Mouse (Mus musculus): ENCODE results near the gene Spcs2. TPM values are rescaled to one million over a fixed set of nuclear protein-coding genes. Genes with fewer than 3 reads are reported as not detected.

Spcs2 gene
- polyA plus RNA-seq, 1 experiment from 2014 or later = 165 TPM

DNA sequence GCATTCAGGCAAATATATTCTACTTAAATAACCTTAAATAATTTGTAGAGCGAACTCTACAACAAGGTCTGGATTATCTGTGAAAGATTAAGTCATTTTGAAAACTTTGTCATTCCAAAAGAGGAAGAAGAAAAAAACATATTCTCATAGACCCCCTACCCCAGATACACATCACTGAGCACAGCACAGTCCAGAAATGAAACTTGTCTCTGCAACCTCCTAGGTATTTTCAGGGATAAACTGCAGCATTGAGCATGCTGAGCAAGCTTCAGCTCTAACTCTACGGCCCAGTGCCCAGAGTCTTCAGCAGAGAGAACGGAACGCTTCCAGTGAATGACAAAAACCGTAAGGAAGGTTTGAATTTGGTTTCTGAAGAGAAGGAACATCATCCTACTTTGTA lies 12.7 kb downstream of the Spcs2 start:
- H3K9ac ChIP-seq (replicated peaks) = no peak overlapping the region
- no peaks in the 10 kb centered on the region for H3K4me1 ChIP-seq (ENCODE audit: insufficient read depth)
- peaks cover 48% of the 10 kb centered on the region for H3K36me3 ChIP-seq (replicated peaks; ENCODE audit: insufficient read depth, low read length)
- H3K9me3 ChIP-seq (ENCODE audit: low read length) = no peaks in the 10 kb centered on the region
- TF ChIP-seq CTCF (IDR thresholded peaks at IDR 0.05; ENCODE audit: low read depth) (no peak), EP300 (IDR thresholded peaks at IDR 0.05; ENCODE audit: low read depth) (no peak)
- H3K27ac ChIP-seq (ENCODE audit: low read depth) = no peak overlapping the region
- DNase-seq = no peak
- 92% methylated on average over 5 of the region's 5 CpGs for WGBS (ENCODE audit: insufficient replicate concordance)
- no peaks in the 10 kb centered on the region for H3K27me3 ChIP-seq (ENCODE audit: insufficient read depth, low read length)
- H3K4me3 ChIP-seq (ENCODE audit: low read depth, low read length) = no peak overlapping the region
- H3K4me2 ChIP-seq (ENCODE audit: low read depth, low read length) = no peak overlapping the region
- ATAC-seq = no peak

DNA sequence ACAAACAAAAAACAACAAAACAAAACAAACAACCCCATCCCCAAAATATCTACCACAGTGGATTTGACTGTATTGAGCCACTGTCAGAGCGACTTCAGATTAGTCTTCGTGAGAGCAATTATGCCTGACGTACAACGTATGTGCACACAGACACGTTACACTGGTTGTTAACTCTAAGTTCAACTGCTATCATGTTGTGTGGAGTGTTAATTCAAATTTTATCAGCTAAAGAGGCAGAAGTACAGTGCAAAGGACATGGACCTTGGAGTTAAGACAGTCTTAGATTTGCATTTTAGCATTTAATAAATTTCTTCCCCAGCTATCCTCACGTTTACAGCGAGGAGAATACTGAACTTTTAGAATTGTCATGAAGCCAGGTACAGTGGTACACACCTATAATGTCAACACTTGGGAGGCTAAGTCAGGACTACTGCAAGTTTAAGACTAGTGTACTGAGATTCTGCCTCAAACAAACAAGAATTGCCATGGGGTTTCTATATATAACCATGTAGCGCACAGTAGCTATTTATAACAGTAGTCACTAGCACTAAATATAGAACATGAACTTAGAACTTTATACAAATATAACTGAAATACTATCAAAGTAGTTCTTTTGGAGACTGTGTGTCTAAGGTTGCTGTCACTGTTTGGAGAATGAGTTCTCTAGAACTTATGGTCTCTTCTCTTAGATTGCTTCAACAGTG lies 17.6 kb downstream of the Spcs2 start:
- peaks cover 67% of the 10 kb centered on the region for H3K36me3 ChIP-seq (replicated peaks; ENCODE audit: insufficient read depth, low read length)
- no peak overlapping the region for H3K4me2 ChIP-seq (ENCODE audit: low read depth, low read length)
- no peak overlapping the region for H3K4me3 ChIP-seq (ENCODE audit: low read depth, low read length)
- H3K27ac ChIP-seq (ENCODE audit: low read depth) = no peak overlapping the region
- no peak for TF ChIP-seq EP300 (IDR thresholded peaks at IDR 0.05; ENCODE audit: low read depth)
- DNase-seq = no peak
- H3K9me3 ChIP-seq (ENCODE audit: low read length) = no peaks in the 10 kb centered on the region
- H3K9ac ChIP-seq (replicated peaks) = no peak overlapping the region
- no peaks in the 10 kb centered on the region for H3K27me3 ChIP-seq (ENCODE audit: insufficient read depth, low read length)
- 90% methylated on average over 8 of the region's 8 CpGs for WGBS (ENCODE audit: insufficient replicate concordance)
- no peak for ATAC-seq
- no peaks in the 10 kb centered on the region for H3K4me1 ChIP-seq (ENCODE audit: insufficient read depth)

DNA sequence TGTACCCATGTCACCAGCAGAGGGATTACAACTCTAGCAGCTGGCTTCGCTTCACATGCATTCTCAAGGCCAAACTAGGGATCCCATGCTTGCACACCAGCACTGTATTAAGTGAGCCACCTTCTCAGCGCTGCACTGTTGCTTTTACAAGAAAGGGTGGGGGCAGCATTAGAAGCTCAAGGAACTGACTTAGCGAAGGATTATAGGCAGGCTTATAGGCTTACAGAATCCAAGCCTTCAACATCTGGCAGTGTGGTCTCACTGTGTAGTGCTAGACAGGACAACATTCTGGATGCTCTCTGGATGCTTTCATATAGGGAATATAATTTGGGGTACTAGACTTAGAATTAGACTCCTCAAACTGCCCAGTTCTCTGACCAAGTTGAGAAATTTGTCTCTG lies 25.0 kb downstream of the Spcs2 start:
- Histone ChIP-seq H3K27ac (ENCODE audit: low read depth) (peak overlapping the region; percentile 89), H3K9me3 (ENCODE audit: low read length) (no peaks in the 10 kb centered on the region), H3K36me3 (replicated peaks; ENCODE audit: insufficient read depth, low read length) (peaks cover 36% of the 10 kb centered on the region), H3K9ac (replicated peaks) (no peak overlapping the region), H3K4me3 (ENCODE audit: low read depth, low read length) (no peak overlapping the region), H3K4me1 (ENCODE audit: insufficient read depth) (peaks cover 8% of the 10 kb centered on the region), H3K27me3 (ENCODE audit: insufficient read depth, low read length) (no peaks in the 10 kb centered on the region), H3K4me2 (ENCODE audit: low read depth, low read length) (no peak overlapping the region)
- DNase-seq (no peak), ATAC-seq (no peak)
- 78% methylated on average over 3 of the region's 3 CpGs for WGBS (ENCODE audit: insufficient replicate concordance)
- TF ChIP-seq EP300 (IDR thresholded peaks at IDR 0.05; ENCODE audit: low read depth) = no peak
- peak; percentile 8; the same call in 1 of the 2 replicates for TF ChIP-seq CTCF (IDR thresholded peaks at IDR 0.05; ENCODE audit: low read depth)

DNA sequence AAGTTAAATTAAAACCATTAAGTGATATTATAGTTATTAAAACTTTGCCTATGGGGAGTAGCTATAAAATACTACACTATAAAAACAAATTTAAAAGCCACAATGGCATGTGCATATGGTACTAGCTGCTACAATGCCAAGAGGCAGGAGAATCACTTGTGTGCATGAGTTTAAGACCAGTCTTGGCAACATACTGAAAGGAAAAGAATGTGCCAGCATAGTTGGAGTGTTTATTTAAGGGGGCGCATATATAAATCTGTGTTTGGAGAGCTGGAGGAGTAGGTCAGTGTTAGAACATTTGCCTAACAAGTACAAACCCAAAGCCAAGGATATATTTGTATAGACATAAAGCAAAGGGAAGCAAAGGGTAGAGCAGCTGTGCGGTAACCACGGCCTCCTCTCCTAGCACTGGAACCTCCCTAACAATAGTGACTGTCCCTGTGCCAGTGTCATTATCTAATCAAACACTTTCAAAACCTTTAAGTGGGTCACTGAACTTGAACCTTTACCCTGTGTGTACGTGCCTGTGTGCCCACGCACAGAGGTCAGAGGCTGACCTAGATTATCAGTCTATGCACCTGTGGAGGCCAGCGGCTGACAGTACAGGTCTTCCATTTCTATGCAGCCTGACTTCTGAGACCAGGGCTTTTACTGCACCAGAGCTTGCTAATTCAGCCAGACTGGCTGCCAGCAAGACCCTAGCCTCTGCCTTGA lies 25.7 kb downstream of the Spcs2 start:
- Histone ChIP-seq H3K4me1 (ENCODE audit: insufficient read depth) (peaks cover 10% of the 10 kb centered on the region), H3K4me3 (ENCODE audit: low read depth, low read length) (no peak overlapping the region), H3K9me3 (ENCODE audit: low read length) (no peaks in the 10 kb centered on the region), H3K27ac (ENCODE audit: low read depth) (peak overlapping the region; percentile 89), H3K4me2 (ENCODE audit: low read depth, low read length) (no peak overlapping the region), H3K9ac (replicated peaks) (no peak overlapping the region), H3K27me3 (ENCODE audit: insufficient read depth, low read length) (no peaks in the 10 kb centered on the region), H3K36me3 (replicated peaks; ENCODE audit: insufficient read depth, low read length) (peaks cover 30% of the 10 kb centered on the region)
- TF ChIP-seq CTCF (IDR thresholded peaks at IDR 0.05; ENCODE audit: low read depth) (no peak), EP300 (IDR thresholded peaks at IDR 0.05; ENCODE audit: low read depth) (no peak)
- 55% methylated on average over 6 of the region's 6 CpGs for WGBS (ENCODE audit: insufficient replicate concordance)
- peak; percentile 98 for ATAC-seq
- peak; percentile 52 for DNase-seq

DNA sequence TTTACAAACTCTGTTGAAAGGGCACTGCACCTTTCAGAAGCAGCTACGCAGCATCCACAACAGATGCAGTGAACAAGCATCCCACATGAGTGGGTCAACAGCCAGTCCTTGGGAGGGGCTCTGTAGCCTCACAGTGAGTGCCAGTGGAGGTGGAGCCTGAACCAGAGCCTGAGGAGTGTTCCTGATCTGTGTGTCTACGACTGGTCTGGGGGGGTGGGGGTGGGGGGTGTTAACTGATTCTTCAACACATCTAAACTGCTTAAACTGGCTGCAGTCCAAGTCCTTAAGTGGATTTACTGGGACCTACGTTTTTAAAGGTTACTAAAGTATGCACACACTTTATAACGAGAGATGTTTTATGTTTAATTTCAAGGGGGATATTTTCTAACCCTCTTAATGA lies 26.5 kb downstream of the Spcs2 start:
- Histone ChIP-seq H3K9ac (replicated peaks) (no peak overlapping the region), H3K4me2 (ENCODE audit: low read depth, low read length) (no peak overlapping the region), H3K27ac (ENCODE audit: low read depth) (no peak overlapping the region), H3K4me3 (ENCODE audit: low read depth, low read length) (no peak overlapping the region), H3K36me3 (replicated peaks; ENCODE audit: insufficient read depth, low read length) (peaks cover 24% of the 10 kb centered on the region), H3K4me1 (ENCODE audit: insufficient read depth) (peaks cover 10% of the 10 kb centered on the region), H3K27me3 (ENCODE audit: insufficient read depth, low read length) (no peaks in the 10 kb centered on the region), H3K9me3 (ENCODE audit: low read length) (no peaks in the 10 kb centered on the region)
- 63% methylated on average over 4 of the region's 4 CpGs for WGBS (ENCODE audit: insufficient replicate concordance)
- TF ChIP-seq CTCF (IDR thresholded peaks at IDR 0.05; ENCODE audit: low read depth) = no peak
- no peak for TF ChIP-seq EP300 (IDR thresholded peaks at IDR 0.05; ENCODE audit: low read depth)
- DNase-seq (no peak), ATAC-seq (no peak)

DNA sequence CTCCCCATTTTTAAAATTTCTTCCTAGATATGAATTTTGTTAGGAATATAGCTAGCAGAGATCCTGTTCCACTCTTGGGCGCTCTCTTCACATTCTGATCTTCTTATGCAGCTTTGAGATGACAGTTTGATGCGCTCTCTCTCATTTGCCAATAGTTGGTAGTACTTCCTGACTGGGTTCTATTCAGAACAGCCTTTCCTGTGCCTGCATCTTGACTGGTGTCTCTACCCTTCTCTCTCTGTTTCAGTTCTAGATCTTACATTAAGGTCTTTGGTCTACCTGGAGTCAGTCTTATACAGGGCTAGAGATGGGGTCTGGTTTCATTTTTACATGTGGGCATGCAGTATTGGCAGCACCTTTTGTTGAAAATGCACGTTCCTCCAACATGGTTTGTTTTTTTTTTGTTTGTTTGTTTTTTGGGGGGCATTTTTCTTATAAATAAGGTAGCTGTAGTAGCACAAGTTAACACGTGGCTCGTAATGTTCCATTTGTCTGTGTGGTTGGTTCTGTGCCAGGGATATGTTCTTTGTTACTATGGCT lies 28.9 kb downstream of the Spcs2 start:
- H3K4me1 ChIP-seq (ENCODE audit: insufficient read depth) = peaks cover 10% of the 10 kb centered on the region
- WGBS (ENCODE audit: insufficient replicate concordance) = 76% methylated on average over 5 of the region's 5 CpGs
- no peak overlapping the region for H3K4me2 ChIP-seq (ENCODE audit: low read depth, low read length)
- DNase-seq = no peak
- H3K27ac ChIP-seq (ENCODE audit: low read depth) = no peak overlapping the region
- H3K27me3 ChIP-seq (ENCODE audit: insufficient read depth, low read length) = no peaks in the 10 kb centered on the region
- TF ChIP-seq EP300 (IDR thresholded peaks at IDR 0.05; ENCODE audit: low read depth) = no peak
- no peak for TF ChIP-seq CTCF (IDR thresholded peaks at IDR 0.05; ENCODE audit: low read depth)
- H3K9me3 ChIP-seq (ENCODE audit: low read length) = no peaks in the 10 kb centered on the region
- ATAC-seq = no peak
- no peak overlapping the region for H3K9ac ChIP-seq (replicated peaks)
- H3K36me3 ChIP-seq (replicated peaks; ENCODE audit: insufficient read depth, low read length) = peaks cover 9% of the 10 kb centered on the region
- H3K4me3 ChIP-seq (ENCODE audit: low read depth, low read length) = no peak overlapping the region
